Mouse (Mus musculus): ENCODE data around the gene Tunar. TPM values are rescaled to one million over a fixed set of nuclear protein-coding genes. Genes with fewer than 3 reads are reported as not detected.

The Tunar gene
- polyA plus RNA-seq (2016; fragmentation: Nextera tagmentation; extraction: Ambion mirVana) = 0.10 and 0.15 TPM in 2 replicates

- no peak within 1 kb of the TSS for H3K4me3 ChIP-seq
- H3K4me1 ChIP-seq (replicated peaks) = peaks cover 17% of the 10 kb centered on the region
- peaks cover 5% of the 10 kb centered on the region; the same call in 1 of the 2 replicates for H3K9me3 ChIP-seq (replicated peaks)
- H3K4me2 ChIP-seq = no peak within 1 kb of the TSS
- H3K27me3 ChIP-seq (replicated peaks) = peaks cover 68% of the 10 kb centered on the region
- no peak for ATAC-seq (ENCODE audit: insufficient number of reproducible peaks, low FRiP score)
- no peaks in the 10 kb centered on the region for H3K36me3 ChIP-seq
- WGBS = 88% methylated on average over 2 of the region's 2 CpGs
- no peak within 1 kb of the TSS for H3K9ac ChIP-seq
- H3K27ac ChIP-seq (ENCODE audit: poor library complexity, severe bottlenecking) = no peak within 1 kb of the TSS
Measured at GRCm38 (mm10) chr12:105333570-105333969, at the start of gene Tunar. Gene Tunar, plus strand, starts transcription at chr12:105333870.

- Histone ChIP-seq H3K36me3 (no peaks in the 10 kb centered on the region), H3K4me2 (no peak overlapping the region), H3K9me3 (replicated peaks) (peaks cover 8% of the 10 kb centered on the region), H3K4me3 (no peak overlapping the region), H3K4me1 (replicated peaks) (peaks cover 10% of the 10 kb centered on the region), H3K27me3 (replicated peaks) (no peaks in the 10 kb centered on the region), H3K9ac (no peak overlapping the region), H3K27ac (ENCODE audit: poor library complexity, severe bottlenecking) (no peak overlapping the region)
- 51% methylated on average over 5 of the region's 5 CpGs for WGBS
- ATAC-seq (ENCODE audit: insufficient number of reproducible peaks, low FRiP score) = no peak
Measured at GRCm38 (mm10) chr12:105312571-105313035, 21.1 kb upstream of the Tunar start.

GRCm38 (mm10) chr12:105314328-105314727 is 19.3 kb upstream of the Tunar start:
- Histone ChIP-seq H3K4me2 (no peak overlapping the region), H3K27me3 (replicated peaks) (no peaks in the 10 kb centered on the region), H3K4me3 (no peak overlapping the region), H3K9me3 (replicated peaks) (peaks cover 8% of the 10 kb centered on the region), H3K4me1 (replicated peaks) (peaks cover 10% of the 10 kb centered on the region), H3K36me3 (no peaks in the 10 kb centered on the region), H3K27ac (ENCODE audit: poor library complexity, severe bottlenecking) (no peak overlapping the region), H3K9ac (no peak overlapping the region)
- 86% methylated on average over 1 of the region's 1 CpGs for WGBS
- ATAC-seq (ENCODE audit: insufficient number of reproducible peaks, low FRiP score) = no peak

- peak; percentile 33; the same call in 1 of the 2 replicates for ATAC-seq (ENCODE audit: insufficient number of reproducible peaks, low FRiP score)
- no peak overlapping the region for H3K4me2 ChIP-seq
- 27% methylated on average over 6 of the region's 6 CpGs for WGBS
- H3K36me3 ChIP-seq = no peaks in the 10 kb centered on the region
- no peaks in the 10 kb centered on the region for H3K27me3 ChIP-seq (replicated peaks)
- H3K4me1 ChIP-seq (replicated peaks) = no peaks in the 10 kb centered on the region
- H3K9me3 ChIP-seq (replicated peaks) = 0 out of 2 replicates have a peak, but pooled peaks cover 8% of the 10 kb centered on the region
- no peak overlapping the region for H3K9ac ChIP-seq
- no peak overlapping the region for H3K27ac ChIP-seq (ENCODE audit: poor library complexity, severe bottlenecking)
- no peak overlapping the region for H3K4me3 ChIP-seq
Measured at GRCm38 (mm10) chr12:105322160-105322559, 11.5 kb upstream of the Tunar start.

- H3K36me3 ChIP-seq = no peaks in the 10 kb centered on the region
- 0 out of 2 replicates have a peak, but pooled peaks cover 8% of the 10 kb centered on the region for H3K9me3 ChIP-seq (replicated peaks)
- H3K9ac ChIP-seq = no peak overlapping the region
- ATAC-seq (ENCODE audit: insufficient number of reproducible peaks, low FRiP score) = no peak
- no peak overlapping the region for H3K4me2 ChIP-seq
- no peak overlapping the region for H3K4me3 ChIP-seq
- peaks cover 17% of the 10 kb centered on the region; the same call in 1 of the 2 replicates for H3K27me3 ChIP-seq (replicated peaks)
- 64% methylated on average over 5 of the region's 5 CpGs for WGBS
- no peaks in the 10 kb centered on the region for H3K4me1 ChIP-seq (replicated peaks)
- H3K27ac ChIP-seq (ENCODE audit: poor library complexity, severe bottlenecking) = no peak overlapping the region
Measured at GRCm38 (mm10) chr12:105327051-105327450, 6.6 kb upstream of the Tunar start.

GRCm38 (mm10) chr12:105328396-105328795 is 5.3 kb upstream of the Tunar start:
- no peaks in the 10 kb centered on the region for H3K36me3 ChIP-seq
- ATAC-seq (ENCODE audit: insufficient number of reproducible peaks, low FRiP score) = no peak

GRCm38 (mm10) chr12:105336094-105336420 is 2.4 kb downstream of the Tunar start:
- Histone ChIP-seq H3K27ac (ENCODE audit: poor library complexity, severe bottlenecking) (no peak overlapping the region), H3K4me1 (replicated peaks) (peaks cover 17% of the 10 kb centered on the region), H3K27me3 (replicated peaks) (peaks cover 91% of the 10 kb centered on the region), H3K36me3 (no peaks in the 10 kb centered on the region), H3K4me3 (peak overlapping the region; percentile 58), H3K4me2 (peak overlapping the region; percentile 99), H3K9me3 (replicated peaks) (peaks cover 5% of the 10 kb centered on the region; the same call in 1 of the 2 replicates), H3K9ac (no peak overlapping the region)
- 16% methylated on average over 8 of the region's 8 CpGs for WGBS
- 0 out of 2 replicates have a peak, but pooled peaks have one; percentile 2 for ATAC-seq (ENCODE audit: insufficient number of reproducible peaks, low FRiP score)

More at GRCm38 (mm10) chr12:105328396-105328795, 5.3 kb upstream of the Tunar start:
- Histone ChIP-seq H3K27me3 (replicated peaks) (peaks cover 27% of the 10 kb centered on the region), H3K27ac (ENCODE audit: poor library complexity, severe bottlenecking) (no peak overlapping the region), H3K4me1 (replicated peaks) (no peaks in the 10 kb centered on the region), H3K9me3 (replicated peaks) (0 out of 2 replicates have a peak, but pooled peaks cover 8% of the 10 kb centered on the region), H3K9ac (no peak overlapping the region), H3K4me3 (no peak overlapping the region), H3K4me2 (no peak overlapping the region)
- WGBS = 54% methylated on average over 11 of the region's 11 CpGs

GRCm38 (mm10) chr12:105336421-105337289 is 3.0 kb downstream of the Tunar start:
- H3K36me3 ChIP-seq = no peaks in the 10 kb centered on the region
- no peak overlapping the region for H3K27ac ChIP-seq (ENCODE audit: poor library complexity, severe bottlenecking)
- peaks cover 5% of the 10 kb centered on the region; the same call in 1 of the 2 replicates for H3K9me3 ChIP-seq (replicated peaks)
- peaks cover 89% of the 10 kb centered on the region for H3K27me3 ChIP-seq (replicated peaks)
- H3K4me3 ChIP-seq = peak overlapping the region; percentile 58
- under 1% methylated on average over 70 of the region's 77 CpGs for WGBS
- H3K4me2 ChIP-seq = peak overlapping the region; percentile 99
- peak; percentile 75 for ATAC-seq (ENCODE audit: insufficient number of reproducible peaks, low FRiP score)
- H3K9ac ChIP-seq = peak overlapping the region; percentile 64
- peaks cover 17% of the 10 kb centered on the region for H3K4me1 ChIP-seq (replicated peaks)

- Histone ChIP-seq H3K4me1 (replicated peaks) (peaks cover 17% of the 10 kb centered on the region), H3K27ac (ENCODE audit: poor library complexity, severe bottlenecking) (no peak overlapping the region), H3K36me3 (no peaks in the 10 kb centered on the region), H3K9me3 (replicated peaks) (peaks cover 5% of the 10 kb centered on the region; the same call in 1 of the 2 replicates), H3K27me3 (replicated peaks) (peaks cover 89% of the 10 kb centered on the region), H3K9ac (peak overlapping the region; percentile 64), H3K4me2 (peak overlapping the region; percentile 99), H3K4me3 (peak overlapping the region; percentile 58)
- 4% methylated on average over 30 of the region's 31 CpGs for WGBS
- ATAC-seq (ENCODE audit: insufficient number of reproducible peaks, low FRiP score) = no peak
Measured at GRCm38 (mm10) chr12:105337290-105338005, 3.8 kb downstream of the Tunar start.

GRCm38 (mm10) chr12:105338256-105338977 is 4.7 kb downstream of the Tunar start:
- no peaks in the 10 kb centered on the region for H3K36me3 ChIP-seq
- peaks cover 17% of the 10 kb centered on the region for H3K4me1 ChIP-seq (replicated peaks)
- ATAC-seq (ENCODE audit: insufficient number of reproducible peaks, low FRiP score) = no peak
- H3K27ac ChIP-seq (ENCODE audit: poor library complexity, severe bottlenecking) = no peak overlapping the region
- H3K27me3 ChIP-seq (replicated peaks) = peaks cover 92% of the 10 kb centered on the region
- 74% methylated on average over 11 of the region's 11 CpGs for WGBS
- no peak overlapping the region for H3K9ac ChIP-seq
- H3K4me2 ChIP-seq = no peak overlapping the region
- H3K4me3 ChIP-seq = no peak overlapping the region
- peaks cover 5% of the 10 kb centered on the region; the same call in 1 of the 2 replicates for H3K9me3 ChIP-seq (replicated peaks)
